22 mouse cellular contexts compared by ENCODE assay signal in genomic region chr14:62922637-62923036, GRCm38 (mm10).
A peak's percentile ranks its signal among the peaks of the same experiment; 100 is the strongest.
DNase-seq lines count a peak whose midpoint lies in the region; ATAC-seq and TF ChIP-seq lines count a peak whose summit lies in the region.
"Had no signal": no experiment of that assay in that cellular context is flagged by ENCODE, and none has a peak within 500 bp of the region (broad histone marks: within the 10 kb centered on the region; RNA-seq: fewer than 3 reads in every experiment).

No protein-coding gene starts in this region.

- no peak for DNase-seq in liver, postnatal 0 days
- no peak for DNase-seq in liver, embryonic 11.5 days (ENCODE audit: low spot score)
- DNase-seq in urinary bladder, postnatal 10 days (ENCODE audit: low spot score) = no peak
- DNase-seq in thymus, postnatal 4 days = no peak
- no peak for DNase-seq in right cerebral cortex, postnatal 36 days (ENCODE audit: low spot score in 2 of 2)
- DNase-seq: adrenal gland, adult 8-10 months; cerebellum, adult 2 months; cerebellum, postnatal 10 days; embryo, embryonic 11 days; gastrocnemius, adult 2 months; gastrocnemius, postnatal 25 days; heart, postnatal 36 days had no signal

- peaks cover 5% of the 10 kb centered on the region for H3K4me1 ChIP-seq in liver, postnatal 0 days (ENCODE audit: insufficient read depth)
- no peaks in the 10 kb centered on the region for H3K4me1 ChIP-seq in liver, embryonic 11.5 days (replicated peaks; ENCODE audit: control insufficient read depth, insufficient read depth, low read length)
- H3K4me1 ChIP-seq: embryonic facial prominence, embryonic 15.5 days; forebrain, embryonic 10.5 days; hindbrain, embryonic 12.5 days had no signal

- H3K9me3 ChIP-seq in liver, postnatal 0 days (ENCODE audit: low read length) = no peaks in the 10 kb centered on the region
- no peaks in the 10 kb centered on the region for H3K9me3 ChIP-seq in liver, embryonic 11.5 days (ENCODE audit: control insufficient read depth, low read length)
- H3K9me3 ChIP-seq: embryonic facial prominence, embryonic 15.5 days; forebrain, embryonic 10.5 days; heart, embryonic 13.5 days; hindbrain, embryonic 12.5 days had no signal

- TF ChIP-seq EP300 in liver, postnatal 0 days (IDR thresholded peaks at IDR 0.05; ENCODE audit: low read depth) = no peak

- no peaks in the 10 kb centered on the region for H3K27me3 ChIP-seq in liver, postnatal 0 days (ENCODE audit: insufficient read depth, low read length)
- no peaks in the 10 kb centered on the region for H3K27me3 ChIP-seq in liver, embryonic 11.5 days (replicated peaks; ENCODE audit: control insufficient read depth, insufficient read depth, low read length)
- H3K27me3 ChIP-seq: CH12.LX; embryonic facial prominence, embryonic 15.5 days; heart, embryonic 13.5 days; hindbrain, embryonic 12.5 days had no signal

- no peak overlapping the region for H3K9ac ChIP-seq in liver, postnatal 0 days (replicated peaks)
- H3K9ac ChIP-seq in liver, embryonic 11.5 days (ENCODE audit: low read depth, low read length) = no peak overlapping the region
- H3K9ac ChIP-seq: embryonic facial prominence, embryonic 15.5 days; heart, embryonic 13.5 days; hindbrain, embryonic 12.5 days had no signal

- 0 out of 2 replicates have a peak, but pooled peaks cover 6% of the 10 kb centered on the region for H3K36me3 ChIP-seq in liver, postnatal 0 days (replicated peaks; ENCODE audit: insufficient read depth, low read length)
- H3K36me3 ChIP-seq in liver, embryonic 11.5 days (ENCODE audit: control insufficient read depth, insufficient read depth, low read length) = no peaks in the 10 kb centered on the region
- H3K36me3 ChIP-seq: hindbrain, embryonic 12.5 days had no signal

- H3K4me2 ChIP-seq in liver, postnatal 0 days (ENCODE audit: low read depth, low read length) = no peak overlapping the region
- no peak overlapping the region for H3K4me2 ChIP-seq in liver, embryonic 11.5 days
- H3K4me2 ChIP-seq: embryonic facial prominence, embryonic 15.5 days; heart, embryonic 13.5 days; hindbrain, embryonic 12.5 days had no signal

- ATAC-seq in liver, postnatal 0 days = no peak
- no peak for ATAC-seq in liver, embryonic 11.5 days (replicated peaks; ENCODE audit: low FRiP score)
- ATAC-seq in common myeloid progenitor, adult 5-6 weeks (replicated peaks; ENCODE audit: low read depth, poor library complexity, severe bottlenecking) = peak; percentile 69
- ATAC-seq in megakaryocyte progenitor cell, adult 5-6 weeks (replicated peaks; ENCODE audit: poor library complexity) = peak; percentile 88
- ATAC-seq: forebrain, embryonic 14.5 days; hindbrain, embryonic 16.5 days had no signal

- peak overlapping the region; percentile 31; the same call in 1 of the 2 replicates for H3K27ac ChIP-seq in liver, postnatal 0 days (ENCODE audit: low read depth)
- no peak overlapping the region for H3K27ac ChIP-seq in liver, embryonic 11.5 days (ENCODE audit: low read depth, low read length)
- H3K27ac ChIP-seq: embryonic facial prominence, embryonic 15.5 days; forebrain, embryonic 10.5 days; gastrocnemius, adult 2 months; heart, embryonic 13.5 days; hindbrain, embryonic 12.5 days had no signal

- no peak overlapping the region for H3K4me3 ChIP-seq in liver, postnatal 0 days (ENCODE audit: low read depth, low read length)
- H3K4me3 ChIP-seq in liver, embryonic 11.5 days (ENCODE audit: low read depth, low read length) = no peak overlapping the region
- H3K4me3 ChIP-seq: embryonic facial prominence, embryonic 15.5 days; erythroblast, embryonic 14.5 days; forebrain, embryonic 10.5 days; gastrocnemius, adult 2 months; heart, embryonic 13.5 days; hindbrain, embryonic 12.5 days had no signal

- no peak for TF ChIP-seq CTCF in liver, postnatal 0 days (IDR thresholded peaks at IDR 0.05; ENCODE audit: low read depth)

Comparison
In these comparisons a context has a peak if more than half of its experiments do, and no peak if none do; other contexts are left out.
1. ATAC-seq: peak in common myeloid progenitor, adult 5-6 weeks (single experiment) and megakaryocyte progenitor cell, adult 5-6 weeks (single experiment); none in liver, postnatal 0 days (single experiment) and liver, embryonic 11.5 days (single experiment).